Mouse (Mus musculus) forebrain, postnatal 0 days (tissue): ENCODE results near the gene Vmn2r62. TPM values are rescaled to one million over a fixed set of nuclear protein-coding genes. Genes with fewer than 3 reads are reported as not detected.
"Not testable (repeated sequence)": the region's sequence is repeated elsewhere in the genome, so short reads cannot be mapped to it uniquely, and the experiment has no call there.

Source experiments
- ATAC-seq: fragments of 200-750 bp; cut with Nextera tagmentation; 2 replicates; pipeline ENCODE4 v1.8.0; 2017; ENCODE audit warnings: mild to moderate bottlenecking, moderate library complexity
- DNase-seq: peaks from one replicate; pipeline ENCODE4 v3.0.0-alpha.2; 2015
- H3K27ac ChIP-seq: fragments of 300-500 bp; sonication (generic); 2 replicates; pipeline ENCODE4 v1.5.1; 2014; ENCODE audit warnings: low read depth, mild to moderate bottlenecking, antibody characterized with exemption, low read length, moderate library complexity, mixed read lengths
- H3K27me3 ChIP-seq: fragments of 300-500 bp; sonication (generic); 2 replicates; pipeline ENCODE4 v1.6.1; 2014; ENCODE audit warnings: mild to moderate bottlenecking, low read length, mixed read lengths; ENCODE audit not compliant: insufficient read depth
- H3K36me3 ChIP-seq: fragments of 300-500 bp; sonication (generic); 2 replicates; pipeline ENCODE4 v1.6.1; 2014; ENCODE audit warnings: mild to moderate bottlenecking, moderate library complexity; ENCODE audit not compliant: insufficient read depth
- H3K4me1 ChIP-seq: fragments of 300-500 bp; sonication (generic); 2 replicates; pipeline ENCODE4 v1.6.1; 2014; ENCODE audit warnings: antibody characterized with exemption; ENCODE audit not compliant: insufficient read depth
- H3K4me2 ChIP-seq: fragments of 300-500 bp; sonication (generic); 2 replicates; pipeline ENCODE4 v1.6.1; 2014; ENCODE audit warnings: low read depth, mild to moderate bottlenecking, moderate library complexity
- H3K4me3 ChIP-seq: fragments of 300-500 bp; sonication (generic); 2 replicates; pipeline ENCODE4 v1.5.1; 2014; ENCODE audit warnings: low read depth, low read length, mixed read lengths
- H3K9ac ChIP-seq: fragments of 300-500 bp; sonication (generic); 2 replicates; pipeline ENCODE4 v1.6.1; 2014; ENCODE audit warnings: mild to moderate bottlenecking
- H3K9me3 ChIP-seq: fragments of 300-500 bp; sonication (generic); 2 replicates; pipeline ENCODE4 v1.6.1; 2016; ENCODE audit warnings: low read length
- CTCF ChIP-seq: sonication (generic); IDR thresholded peaks from 2 replicates; pipeline ENCODE4 v1.5.1; 2016; ENCODE audit warnings: antibody characterized with exemption, control low read depth, low read depth
- WGBS: fragments of 180-500 bp; shearing (Covaris S2); extraction: QIAGEN DNeasy Blood & Tissue Kit; methylation state at CpG from one replicate; pipeline ENCODE4 v1.1.7; 2014; 5-methylcytosine and 5-hydroxymethylcytosine counted together
- polyA plus RNA-seq: library from polyadenylated mRNA; unstranded; fragments of >200 nt; fragmentation: Nextera tagmentation; extraction: Ambion mirVana; gene quantifications from 2 replicates; pipeline ENCODE4 v1.2.1, GENCODE M21; 2015
- total RNA-seq: library from RNA; depleted of rRNA; stranded (reverse); fragments of >200 nt; gene quantifications from 2 replicates; pipeline ENCODE4 v1.2.3, GENCODE M21; 2014; rRNA removed

Gene Vmn2r62
- total RNA-seq = not detected in 2 replicates
- polyA plus RNA-seq = not detected in 2 replicates

DNA sequence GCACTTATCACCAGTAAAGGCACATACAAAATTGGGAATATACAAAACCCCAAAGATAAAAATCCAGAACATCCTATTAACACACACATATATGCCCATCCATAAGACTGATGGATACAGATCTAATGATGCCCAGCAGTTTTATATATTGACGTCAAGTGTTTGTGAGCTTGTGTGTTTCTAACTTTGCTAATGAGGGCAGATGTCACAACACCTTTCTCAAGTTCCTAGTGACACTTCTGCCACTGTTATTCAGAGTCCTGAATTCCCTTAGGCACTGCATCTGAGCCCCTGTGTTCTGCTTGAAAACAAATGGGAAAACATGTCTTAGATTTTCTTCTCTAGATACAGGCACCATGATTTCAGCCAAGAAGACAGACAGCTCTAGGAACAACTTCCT is at the start of gene Vmn2r62:
Gene Vmn2r62, minus strand, starts transcription at position 101 of the 400 bp plus-strand sequence.
- WGBS = no CpG with 5 or more reads among the region's 1 CpGs
- H3K36me3 ChIP-seq, H3K9me3 ChIP-seq: not testable (repeated sequence)

DNA sequence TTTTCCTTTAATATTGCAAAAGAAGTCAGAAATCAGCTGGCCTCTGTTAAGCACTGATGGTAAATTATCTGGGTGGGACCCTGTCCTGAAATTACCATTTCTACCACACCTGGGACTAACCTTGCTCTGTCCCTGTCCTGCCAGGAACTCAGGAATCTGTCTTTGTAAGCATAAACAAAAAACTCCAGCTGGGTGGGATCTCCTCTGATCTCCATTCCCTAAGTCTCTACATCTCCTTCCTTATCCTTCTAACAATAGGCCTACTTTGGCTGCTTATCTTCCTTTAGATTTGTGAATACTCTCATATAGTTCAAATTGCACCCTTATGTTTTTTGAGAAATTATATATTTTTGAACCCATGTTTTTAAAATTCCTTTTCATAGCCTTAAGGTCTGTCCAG is 45.0 kb upstream of the Vmn2r62 start:
- not testable (repeated sequence) for H3K9me3 ChIP-seq, H3K4me1 ChIP-seq, ATAC-seq, H3K27ac ChIP-seq, H3K9ac ChIP-seq, DNase-seq, H3K27me3 ChIP-seq, H3K4me3 ChIP-seq, H3K36me3 ChIP-seq, H3K4me2 ChIP-seq

More for the DNA sequence above, at the start of gene Vmn2r62:
- H3K27ac ChIP-seq, H3K4me2 ChIP-seq, H3K9ac ChIP-seq, DNase-seq, H3K4me3 ChIP-seq, H3K27me3 ChIP-seq, H3K4me1 ChIP-seq, ATAC-seq: not testable (repeated sequence)

DNA sequence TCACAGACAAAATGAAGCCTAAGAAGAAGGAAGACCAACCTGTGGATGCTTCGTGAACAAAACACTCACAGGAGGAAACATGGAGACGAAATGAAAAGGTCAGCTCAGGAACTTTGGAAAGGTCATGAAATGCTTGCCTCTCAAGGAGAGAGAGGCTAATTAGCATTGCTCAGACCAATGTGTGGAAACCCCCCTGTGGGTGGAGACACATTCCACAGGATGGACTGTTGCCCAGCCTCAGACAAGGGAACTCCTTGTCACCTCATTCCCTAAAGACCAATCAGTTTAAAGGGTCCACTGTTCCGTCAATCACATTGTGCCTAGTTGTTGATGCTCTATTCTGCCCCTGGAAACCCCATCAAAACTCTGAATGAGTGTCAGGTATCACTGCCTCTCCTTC is 38.9 kb upstream of the Vmn2r62 start:
- 84% methylated on average over 3 of the region's 3 CpGs for WGBS
- no peak for ATAC-seq

DNA sequence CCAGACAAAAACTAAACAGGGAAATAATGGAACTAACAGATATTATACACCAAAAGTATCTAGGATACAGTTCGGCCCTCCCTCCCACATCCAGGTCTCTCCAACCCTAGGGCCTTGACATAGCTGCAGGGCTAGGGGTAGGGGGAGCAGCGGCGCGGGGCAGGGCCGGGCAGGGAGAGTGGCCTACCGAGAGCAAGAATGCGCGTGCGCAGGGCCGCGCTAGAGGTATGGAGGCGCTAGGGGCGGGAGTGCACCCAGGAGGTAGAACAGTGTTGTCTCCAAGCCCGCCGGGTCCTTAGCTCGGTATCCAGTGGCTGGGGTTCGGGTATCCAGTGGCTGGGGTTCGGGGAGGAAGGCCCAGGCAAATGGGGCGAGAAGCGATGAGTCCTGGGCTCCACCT is 43.5 kb downstream of the Vmn2r62 start:
- ATAC-seq (no peak), DNase-seq (no peak)
- H3K9ac ChIP-seq = no peak overlapping the region
- no peaks in the 10 kb centered on the region for H3K27me3 ChIP-seq
- no peak for TF ChIP-seq CTCF
- no peak overlapping the region for H3K4me2 ChIP-seq
- WGBS = 42% methylated on average over 20 of the region's 20 CpGs
- no peaks in the 10 kb centered on the region for H3K4me1 ChIP-seq
- no peaks in the 10 kb centered on the region for H3K9me3 ChIP-seq
- H3K4me3 ChIP-seq = no peak overlapping the region
- no peaks in the 10 kb centered on the region for H3K36me3 ChIP-seq
- H3K27ac ChIP-seq = no peak overlapping the region

More for the DNA sequence above, 38.9 kb upstream of the Vmn2r62 start:
- H3K4me2 ChIP-seq = no peak overlapping the region
- no peaks in the 10 kb centered on the region for H3K36me3 ChIP-seq
- H3K4me1 ChIP-seq = no peaks in the 10 kb centered on the region
- H3K9ac ChIP-seq = no peak overlapping the region
- H3K27me3 ChIP-seq = no peaks in the 10 kb centered on the region
- DNase-seq = no peak
- no peak overlapping the region for H3K4me3 ChIP-seq
- TF ChIP-seq CTCF = no peak
- no peaks in the 10 kb centered on the region for H3K9me3 ChIP-seq
- H3K27ac ChIP-seq = no peak overlapping the region

DNA sequence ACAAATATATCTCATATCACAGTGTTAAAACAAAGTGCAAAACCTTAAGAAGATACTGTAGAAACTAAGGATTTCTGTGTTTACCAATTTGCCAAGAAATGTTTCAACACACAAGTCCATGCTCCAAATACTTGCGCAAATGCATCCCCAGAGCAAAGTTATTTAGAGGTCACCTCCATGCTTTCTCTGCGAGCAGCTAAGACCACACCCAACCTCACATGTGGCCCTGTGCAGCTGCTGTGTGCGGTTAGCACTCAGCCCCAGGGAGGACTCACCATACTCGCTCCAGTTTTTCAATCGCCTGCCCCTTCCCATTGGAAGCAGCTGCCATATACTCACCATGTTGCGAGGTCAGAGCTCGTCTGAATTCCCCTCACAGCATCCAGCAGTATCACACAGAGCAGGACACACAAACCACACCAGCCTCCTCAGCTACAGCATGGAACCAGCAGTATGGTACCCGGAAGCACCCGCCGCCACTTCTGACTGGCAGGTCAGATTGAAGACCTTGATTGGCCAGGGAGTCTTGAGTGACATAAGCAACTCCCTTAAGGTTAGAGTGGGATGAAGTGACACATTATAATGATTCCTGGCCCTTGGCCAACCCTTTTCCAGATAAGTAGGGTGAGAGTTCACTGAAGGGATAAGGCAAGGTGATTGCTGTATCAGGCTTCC is 54.7 kb downstream of the Vmn2r62 start:
- Histone ChIP-seq H3K4me1 (no peaks in the 10 kb centered on the region), H3K4me2 (no peak overlapping the region), H3K36me3 (no peaks in the 10 kb centered on the region), H3K27ac (no peak overlapping the region), H3K9me3 (peaks cover 10% of the 10 kb centered on the region; the same call in 1 of the 2 replicates), H3K4me3 (no peak overlapping the region), H3K27me3 (no peaks in the 10 kb centered on the region), H3K9ac (no peak overlapping the region)
- ATAC-seq = no peak
- 90% methylated on average over 10 of the region's 10 CpGs for whole genome bisulfite sequencing
- DNase-seq = no peak
- no peak for TF ChIP-seq CTCF

DNA sequence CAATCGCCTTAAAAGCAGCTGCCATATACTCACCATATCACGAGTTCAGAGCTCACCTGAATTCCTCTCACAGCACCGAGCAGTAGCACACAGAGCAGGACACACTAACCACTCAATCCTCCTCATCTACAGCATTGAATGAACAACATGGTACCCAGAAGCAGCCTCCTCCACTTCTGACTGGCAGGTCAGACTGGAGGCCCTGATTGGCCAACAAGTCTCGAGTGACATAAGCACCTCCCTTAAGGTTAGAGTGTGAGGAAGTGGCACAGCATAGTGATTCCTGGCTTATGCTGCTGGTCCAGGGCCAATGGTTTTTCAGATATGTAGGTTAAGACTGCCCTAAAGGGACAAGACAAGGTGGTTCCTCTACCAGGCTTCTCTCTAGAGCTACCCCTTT is 66.4 kb downstream of the Vmn2r62 start, which contains the start of gene Gm17067:
Gene Gm17067, minus strand, starts transcription at position 101 of the 400 bp plus-strand sequence.
- not testable (repeated sequence) for H3K4me3 ChIP-seq, H3K4me1 ChIP-seq, H3K9ac ChIP-seq, ATAC-seq, H3K27ac ChIP-seq, H3K9me3 ChIP-seq, H3K36me3 ChIP-seq, DNase-seq, H3K27me3 ChIP-seq, H3K4me2 ChIP-seq
- WGBS = 94% methylated on average over 4 of the region's 4 CpGs

Other genes starting within 250 kb of the Vmn2r62 start
- not detected in 2 replicates for gene Gm21028, start 214.9 kb downstream of the Vmn2r62 start, total RNA-seq
- gene Gm21028, start 214.9 kb downstream of the Vmn2r62 start, polyA plus RNA-seq = not detected in 2 replicates
- 1.0 and 3.5 TPM in 2 replicates for gene Zfp977, start 201.0 kb downstream of the Vmn2r62 start, total RNA-seq
- 0.98 and 1.1 TPM in 2 replicates for gene Zfp977, start 201.0 kb downstream of the Vmn2r62 start, polyA plus RNA-seq
- gene Zfp976, start 150.9 kb downstream of the Vmn2r62 start, total RNA-seq = 2.7 TPM in 2 replicates
- 1.8 and 2.0 TPM in 2 replicates for gene Zfp976, start 150.9 kb downstream of the Vmn2r62 start, polyA plus RNA-seq
- gene Zfp975, start 100.8 kb downstream of the Vmn2r62 start, total RNA-seq = 2.9 and 6.7 TPM in 2 replicates
- gene Zfp975, start 100.8 kb downstream of the Vmn2r62 start, polyA plus RNA-seq = 3.3 and 6.0 TPM in 2 replicates
- not detected in 2 replicates for gene Gm17067, start 66.5 kb downstream of the Vmn2r62 start, total RNA-seq
- not detected in 2 replicates for gene Gm17067, start 66.5 kb downstream of the Vmn2r62 start, polyA plus RNA-seq
- not detected in 2 replicates for gene Gm2381, start 73.7 kb upstream of the Vmn2r62 start, total RNA-seq
- gene Gm2381, start 73.7 kb upstream of the Vmn2r62 start, polyA plus RNA-seq = not detected in 2 replicates
- not detected in 2 replicates for gene Vmn2r63, start 140.3 kb upstream of the Vmn2r62 start, total RNA-seq
- gene Vmn2r63, start 140.3 kb upstream of the Vmn2r62 start, polyA plus RNA-seq = not detected in 2 replicates
- not detected in 2 replicates for gene Gm9268, start 225.2 kb upstream of the Vmn2r62 start, total RNA-seq
- gene Gm9268, start 225.2 kb upstream of the Vmn2r62 start, polyA plus RNA-seq = not detected in 2 replicates